Mouse (Mus musculus): ENCODE measurements at regions not wholly inside any gene's neighbourhood (a gene's known extent, or its start where the extent isn't known, plus 50 kb on each side); places are given as distances from the start of the nearest gene placed in this dataset.

DNA sequence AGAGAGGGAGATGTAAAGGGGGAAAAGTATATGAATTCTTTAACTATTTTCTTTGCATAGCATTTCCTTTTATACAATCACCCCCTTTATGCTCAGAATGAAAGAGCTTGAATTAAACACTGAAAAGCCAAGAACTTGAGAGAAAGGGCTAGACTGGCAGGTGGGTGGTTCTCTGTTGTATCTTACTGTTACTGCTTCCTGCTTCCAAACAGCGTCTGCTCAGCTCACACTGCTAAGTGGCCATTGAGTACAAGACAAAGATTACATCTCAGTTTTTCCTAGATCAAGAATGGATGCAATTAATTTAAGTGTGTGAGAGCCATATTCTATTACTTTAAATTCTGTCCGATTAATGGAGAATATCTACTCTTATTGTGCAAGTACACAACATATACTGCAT lies 300.2 kb downstream of the Jrkl start:
- no peak overlapping the region for H3K27ac ChIP-seq (ENCODE audit: control insufficient read depth, insufficient read depth, low read depth, low read length)
- no peak overlapping the region for H3K4me3 ChIP-seq (ENCODE audit: control insufficient read depth, low read depth, low read length)
- TF ChIP-seq POLR2A (IDR thresholded peaks at IDR 0.05; ENCODE audit: control insufficient read depth, low read depth, low read length) (no peak), CTCF (IDR thresholded peaks at IDR 0.05; ENCODE audit: control insufficient read depth, insufficient read depth, insufficient replicate concordance, low read depth, low read length) (no peak)
- H3K4me1 ChIP-seq (ENCODE audit: control insufficient read depth, insufficient read depth, low read length) = no peaks in the 10 kb centered on the region
- H3K27me3 ChIP-seq (ENCODE audit: control insufficient read depth, insufficient read depth, low read length) = no peaks in the 10 kb centered on the region
- H3K36me3 ChIP-seq (ENCODE audit: control insufficient read depth, insufficient read depth, low read length) = no peaks in the 10 kb centered on the region

DNA sequence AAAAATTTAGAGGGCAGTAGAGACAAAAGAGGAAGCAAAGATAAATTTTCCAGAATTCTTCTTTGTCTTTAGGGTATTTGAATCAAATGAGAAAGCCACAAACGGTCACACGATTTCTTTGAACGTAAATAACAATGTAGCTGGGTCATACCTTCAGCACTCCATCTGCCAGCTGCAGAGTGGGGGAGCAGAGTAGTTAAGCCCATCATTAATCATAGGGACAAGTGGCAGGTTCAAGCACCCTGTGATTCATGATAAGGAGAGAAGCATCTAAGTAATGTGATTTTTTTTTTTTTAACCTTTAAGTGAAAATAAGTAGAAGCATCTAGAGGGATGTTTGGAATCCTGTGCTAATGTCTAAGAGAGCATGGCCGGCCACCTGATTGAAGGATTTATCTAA lies 300.6 kb downstream of the Jrkl start:
- TF ChIP-seq CTCF (IDR thresholded peaks at IDR 0.05; ENCODE audit: control insufficient read depth, insufficient read depth, insufficient replicate concordance, low read depth, low read length) = no peak
- TF ChIP-seq POLR2A (IDR thresholded peaks at IDR 0.05; ENCODE audit: control insufficient read depth, low read depth, low read length) = no peak
- H3K4me1 ChIP-seq (ENCODE audit: control insufficient read depth, insufficient read depth, low read length) = no peaks in the 10 kb centered on the region
- H3K27me3 ChIP-seq (ENCODE audit: control insufficient read depth, insufficient read depth, low read length) = no peaks in the 10 kb centered on the region
- H3K4me3 ChIP-seq (ENCODE audit: control insufficient read depth, low read depth, low read length) = no peak overlapping the region
- no peaks in the 10 kb centered on the region for H3K36me3 ChIP-seq (ENCODE audit: control insufficient read depth, insufficient read depth, low read length)
- no peak overlapping the region for H3K27ac ChIP-seq (ENCODE audit: control insufficient read depth, insufficient read depth, low read depth, low read length)

DNA sequence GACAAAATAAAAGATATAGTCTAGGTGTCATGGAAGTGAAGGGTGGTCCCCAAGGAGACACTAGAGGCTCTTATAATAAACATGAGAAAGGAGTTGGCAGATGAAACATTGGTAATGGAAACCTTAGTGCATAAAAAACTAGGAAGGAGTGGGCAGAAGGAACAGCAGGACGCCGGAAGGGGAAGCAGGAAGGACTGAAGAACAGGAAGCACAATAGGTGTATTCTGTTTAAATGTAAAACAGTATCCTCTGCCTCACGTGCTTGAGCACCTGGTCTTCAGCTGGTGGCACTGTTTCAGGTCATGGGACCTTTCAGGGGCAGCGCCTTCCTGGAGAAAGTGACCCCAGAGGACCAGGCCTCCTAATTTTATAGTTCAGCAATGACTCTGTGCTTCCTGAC lies 310.6 kb downstream of the Jrkl start:
- TF ChIP-seq POLR2A (IDR thresholded peaks at IDR 0.05; ENCODE audit: control insufficient read depth, low read depth, low read length) = no peak
- no peak for TF ChIP-seq CTCF (IDR thresholded peaks at IDR 0.05; ENCODE audit: control insufficient read depth, insufficient read depth, insufficient replicate concordance, low read depth, low read length)
- Histone ChIP-seq H3K4me3 (ENCODE audit: control insufficient read depth, low read depth, low read length) (no peak overlapping the region), H3K36me3 (ENCODE audit: control insufficient read depth, insufficient read depth, low read length) (no peaks in the 10 kb centered on the region), H3K27ac (ENCODE audit: control insufficient read depth, insufficient read depth, low read depth, low read length) (no peak overlapping the region), H3K27me3 (ENCODE audit: control insufficient read depth, insufficient read depth, low read length) (no peaks in the 10 kb centered on the region), H3K4me1 (ENCODE audit: control insufficient read depth, insufficient read depth, low read length) (no peaks in the 10 kb centered on the region)

DNA sequence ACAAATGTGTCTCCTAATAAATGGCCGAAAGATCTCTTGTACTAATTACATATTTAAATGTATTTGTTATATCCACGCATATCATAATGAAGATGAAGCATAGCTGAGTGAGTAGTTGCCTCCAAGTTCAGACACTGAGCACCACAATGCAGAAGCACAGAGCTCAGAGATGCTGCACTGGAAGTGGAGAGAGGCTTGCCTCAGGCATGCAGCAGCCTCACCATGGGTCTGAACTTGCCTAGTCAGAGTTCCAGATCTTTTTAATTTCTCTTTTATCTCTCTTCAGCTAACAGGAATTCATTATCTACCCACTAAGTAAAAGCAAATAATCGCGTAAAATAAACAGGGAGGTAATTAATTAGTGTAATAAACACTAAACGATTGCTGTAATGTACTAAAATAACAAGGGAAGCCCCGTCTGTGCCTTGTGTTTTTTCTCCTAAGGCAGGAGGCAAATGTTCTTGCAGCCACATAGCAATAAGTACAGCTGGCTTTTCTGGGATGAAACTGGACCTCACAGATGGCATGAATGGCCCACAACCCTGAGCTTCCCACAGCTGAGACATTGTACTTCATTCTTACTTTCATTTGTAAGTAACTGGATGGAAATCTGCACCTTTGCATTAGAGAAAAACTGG lies 320.0 kb downstream of the Jrkl start:
- TF ChIP-seq CTCF (IDR thresholded peaks at IDR 0.05; ENCODE audit: control insufficient read depth, insufficient read depth, insufficient replicate concordance, low read depth, low read length) (no peak), POLR2A (IDR thresholded peaks at IDR 0.05; ENCODE audit: control insufficient read depth, low read depth, low read length) (no peak)
- no peaks in the 10 kb centered on the region for H3K4me1 ChIP-seq (ENCODE audit: control insufficient read depth, insufficient read depth, low read length)
- H3K27me3 ChIP-seq (ENCODE audit: control insufficient read depth, insufficient read depth, low read length) = no peaks in the 10 kb centered on the region
- no peak overlapping the region for H3K27ac ChIP-seq (ENCODE audit: control insufficient read depth, insufficient read depth, low read depth, low read length)
- H3K36me3 ChIP-seq (ENCODE audit: control insufficient read depth, insufficient read depth, low read length) = no peaks in the 10 kb centered on the region
- H3K4me3 ChIP-seq (ENCODE audit: control insufficient read depth, low read depth, low read length) = no peak overlapping the region

DNA sequence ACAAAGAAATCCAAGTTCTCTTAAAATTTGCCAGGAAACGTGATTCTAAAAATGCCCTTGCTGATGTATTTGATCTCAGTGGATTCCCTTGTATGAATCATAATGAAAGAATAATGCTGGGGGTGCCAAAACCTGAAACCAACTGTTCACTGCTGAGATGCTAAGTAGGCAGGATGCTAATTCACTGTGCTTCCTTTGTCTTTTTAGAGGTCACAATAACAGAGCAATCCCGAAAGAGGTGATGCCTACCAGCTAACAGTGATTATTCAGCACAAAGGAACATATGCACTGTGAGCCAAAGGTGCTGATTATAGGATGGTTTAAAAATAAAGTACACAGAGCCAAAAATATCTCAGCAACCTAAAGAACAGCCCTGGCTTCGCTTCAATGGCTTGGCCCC lies 344.9 kb downstream of the Jrkl start:
- Histone ChIP-seq H3K27ac (ENCODE audit: control insufficient read depth, insufficient read depth, low read depth, low read length) (no peak overlapping the region), H3K36me3 (ENCODE audit: control insufficient read depth, insufficient read depth, low read length) (no peaks in the 10 kb centered on the region), H3K4me1 (ENCODE audit: control insufficient read depth, insufficient read depth, low read length) (no peaks in the 10 kb centered on the region), H3K4me3 (ENCODE audit: control insufficient read depth, low read depth, low read length) (no peak overlapping the region), H3K27me3 (ENCODE audit: control insufficient read depth, insufficient read depth, low read length) (no peaks in the 10 kb centered on the region)
- TF ChIP-seq POLR2A (IDR thresholded peaks at IDR 0.05; ENCODE audit: control insufficient read depth, low read depth, low read length) (no peak), CTCF (IDR thresholded peaks at IDR 0.05; ENCODE audit: control insufficient read depth, insufficient read depth, insufficient replicate concordance, low read depth, low read length) (no peak)

DNA sequence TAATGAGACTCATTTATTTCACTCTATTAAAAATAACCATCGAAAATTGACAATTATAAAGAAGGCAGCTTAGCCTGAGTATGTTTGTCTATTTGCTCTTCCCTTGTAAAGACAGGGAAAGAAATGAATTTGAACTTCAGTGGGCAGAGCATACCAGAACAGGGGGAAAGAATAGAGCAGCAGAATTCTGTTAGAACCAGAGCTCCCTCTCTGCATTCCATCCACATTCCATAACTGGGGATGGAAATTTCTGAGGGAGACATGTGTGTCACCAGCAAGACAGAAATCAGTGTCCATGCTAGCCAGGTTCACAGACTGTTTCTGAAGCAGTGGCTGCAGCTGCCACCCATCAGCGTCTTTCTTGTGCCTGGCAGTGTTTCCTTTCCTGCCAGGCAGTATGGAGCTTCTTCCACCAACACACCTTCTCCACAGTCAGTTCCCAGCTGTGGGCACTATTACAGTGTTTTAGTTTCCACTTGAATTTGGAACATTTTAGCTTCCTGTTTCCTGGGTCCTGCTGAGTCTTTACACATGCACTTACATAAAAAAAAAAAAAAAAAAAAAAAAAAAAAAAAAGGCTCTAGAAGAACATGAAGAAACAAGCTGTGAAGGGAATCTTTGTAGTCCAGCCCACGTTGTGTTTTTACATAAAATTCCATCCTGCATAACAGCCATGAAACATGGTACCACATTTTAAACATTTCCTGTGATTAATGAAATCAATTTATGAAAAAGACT lies 365.7 kb downstream of the Jrkl start:
- TF ChIP-seq POLR2A (IDR thresholded peaks at IDR 0.05; ENCODE audit: control insufficient read depth, low read depth, low read length) (no peak), CTCF (IDR thresholded peaks at IDR 0.05; ENCODE audit: control insufficient read depth, insufficient read depth, insufficient replicate concordance, low read depth, low read length) (no peak)

DNA sequence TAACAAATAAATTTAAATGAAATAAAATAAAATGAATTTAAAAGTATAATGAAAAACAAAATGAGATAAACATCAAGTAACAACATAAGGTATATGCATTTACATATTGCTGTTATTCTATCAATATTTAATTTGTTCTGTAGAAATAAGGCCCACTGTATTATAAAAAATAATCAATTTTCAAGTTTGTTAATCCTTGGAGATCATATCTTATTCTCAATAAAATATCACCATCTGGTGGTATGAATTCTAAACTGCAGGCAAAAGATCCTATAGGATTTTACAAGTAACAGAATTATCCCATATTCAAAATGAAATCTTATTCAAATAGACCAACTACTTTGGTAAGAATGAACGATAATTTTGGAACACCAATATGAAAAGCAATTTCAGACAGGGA lies 369.1 kb downstream of the Jrkl start:
- H3K36me3 ChIP-seq (ENCODE audit: control insufficient read depth, insufficient read depth, low read length) = no peaks in the 10 kb centered on the region
- no peak overlapping the region for H3K4me3 ChIP-seq (ENCODE audit: control insufficient read depth, low read depth, low read length)
- H3K27ac ChIP-seq (ENCODE audit: control insufficient read depth, insufficient read depth, low read depth, low read length) = no peak overlapping the region
- H3K27me3 ChIP-seq (ENCODE audit: control insufficient read depth, insufficient read depth, low read length) = no peaks in the 10 kb centered on the region
- no peaks in the 10 kb centered on the region for H3K4me1 ChIP-seq (ENCODE audit: control insufficient read depth, insufficient read depth, low read length)
- no peak for TF ChIP-seq POLR2A (IDR thresholded peaks at IDR 0.05; ENCODE audit: control insufficient read depth, low read depth, low read length)
- no peak for TF ChIP-seq CTCF (IDR thresholded peaks at IDR 0.05; ENCODE audit: control insufficient read depth, insufficient read depth, insufficient replicate concordance, low read depth, low read length)

More for the DNA sequence above, 365.7 kb downstream of the Jrkl start:
- Histone ChIP-seq H3K36me3 (ENCODE audit: control insufficient read depth, insufficient read depth, low read length) (no peaks in the 10 kb centered on the region), H3K27me3 (ENCODE audit: control insufficient read depth, insufficient read depth, low read length) (no peaks in the 10 kb centered on the region), H3K4me3 (ENCODE audit: control insufficient read depth, low read depth, low read length) (no peak overlapping the region), H3K4me1 (ENCODE audit: control insufficient read depth, insufficient read depth, low read length) (no peaks in the 10 kb centered on the region), H3K27ac (ENCODE audit: control insufficient read depth, insufficient read depth, low read depth, low read length) (no peak overlapping the region)
